Mouse (Mus musculus) neural tube, embryonic 13.5 days (tissue): ENCODE results near the gene Tenm4. TPM values are rescaled to one million over a fixed set of nuclear protein-coding genes. Genes with fewer than 3 reads are reported as not detected.

ENCODE experiments used
- ATAC-seq: fragments of 200-750 bp; cut with Nextera tagmentation; 2 replicates; pipeline ENCODE4 v1.8.0; 2017; ENCODE audit warnings: low read depth, mild to moderate bottlenecking, moderate TSS enrichment, moderate library complexity
- H3K27ac ChIP-seq: fragments of 300-500 bp; sonication (generic); replicated peaks from 2 replicates; pipeline ENCODE4 v1.5.1; 2015; ENCODE audit warnings: moderate library complexity, mild to moderate bottlenecking, inconsistent platforms
- H3K27me3 ChIP-seq: fragments of 300-500 bp; sonication (generic); 2 replicates; pipeline ENCODE4 v1.6.1; 2015; ENCODE audit warnings: mild to moderate bottlenecking, inconsistent platforms
- H3K36me3 ChIP-seq: fragments of 300-500 bp; sonication (generic); 2 replicates; pipeline ENCODE4 v1.6.1; 2015; ENCODE audit warnings: mild to moderate bottlenecking, inconsistent platforms
- H3K4me1 ChIP-seq: fragments of 300-500 bp; sonication (generic); replicated peaks from 2 replicates; pipeline ENCODE4 v1.6.1; 2015; ENCODE audit warnings: inconsistent platforms
- H3K4me2 ChIP-seq: fragments of 300-500 bp; sonication (generic); 2 replicates; pipeline ENCODE4 v1.6.1; 2015; ENCODE audit warnings: inconsistent platforms, mild to moderate bottlenecking, moderate library complexity
- H3K4me3 ChIP-seq: fragments of 300-500 bp; sonication (generic); 2 replicates; pipeline ENCODE4 v1.5.1; 2015; ENCODE audit warnings: mild to moderate bottlenecking, inconsistent platforms
- H3K9ac ChIP-seq: fragments of 300-500 bp; sonication (generic); 2 replicates; pipeline ENCODE4 v1.6.1; 2015; ENCODE audit warnings: moderate library complexity, mild to moderate bottlenecking, inconsistent platforms
- H3K9me3 ChIP-seq: fragments of 300-500 bp; sonication (generic); 2 replicates; pipeline ENCODE4 v1.6.1; 2016; ENCODE audit warnings: inconsistent platforms
- WGBS: fragments of 180-500 bp; shearing (Covaris S2); methylation state at CpG from one replicate; pipeline ENCODE4 v1.1.7; 2015; 5-methylcytosine and 5-hydroxymethylcytosine counted together
- polyA plus RNA-seq: library from polyadenylated mRNA; unstranded; fragments of >200 nt; fragmentation: Nextera tagmentation; extraction: Ambion mirVana; gene quantifications from 2 replicates; pipeline ENCODE4 v1.2.1, GENCODE M21; 2015

Gene Tenm4
- polyA plus RNA-seq, 1 experiment from 2014 or later: 36.8 TPM

DNA sequence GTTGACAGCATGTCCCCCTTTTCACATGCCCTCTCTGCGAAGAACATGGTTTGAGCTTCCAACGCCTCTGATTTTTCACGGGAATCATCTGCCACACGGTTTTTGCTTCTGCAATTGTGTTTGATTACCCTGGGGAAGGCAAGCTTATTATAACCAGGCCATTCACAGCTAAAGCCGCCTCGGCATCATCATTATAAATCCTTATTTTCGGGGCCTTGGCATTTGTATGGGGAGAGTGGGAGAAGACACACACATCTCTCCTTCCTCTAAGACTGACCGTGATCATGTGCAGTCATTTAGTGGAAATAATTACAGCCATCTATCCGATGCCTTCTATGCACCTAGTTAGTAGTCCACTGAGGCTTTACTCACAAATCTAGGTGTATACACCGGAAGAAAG lies 719.9 kb downstream of the Tenm4 start:
- no peaks in the 10 kb centered on the region for H3K9me3 ChIP-seq
- H3K4me2 ChIP-seq: no peak overlapping the region
- no peaks in the 10 kb centered on the region for H3K27me3 ChIP-seq
- peaks cover 34% of the 10 kb centered on the region for H3K36me3 ChIP-seq
- H3K4me1 ChIP-seq: peaks cover 36% of the 10 kb centered on the region
- WGBS: 35% methylated on average over 10 of the region's 10 CpGs
- no peak overlapping the region for H3K9ac ChIP-seq
- H3K27ac ChIP-seq: peak overlapping the region; percentile 76
- H3K4me3 ChIP-seq: no peak overlapping the region
- ATAC-seq: peak; percentile 57

- H3K27ac ChIP-seq: peak overlapping the region; percentile 67
- H3K27me3 ChIP-seq: no peaks in the 10 kb centered on the region
- H3K36me3 ChIP-seq: peaks cover 31% of the 10 kb centered on the region
- peaks cover 37% of the 10 kb centered on the region for H3K4me1 ChIP-seq
- H3K9me3 ChIP-seq: no peaks in the 10 kb centered on the region
- H3K4me3 ChIP-seq: no peak overlapping the region
- 0 out of 2 replicates have a peak overlapping the region, but pooled peaks have one; percentile 6 for H3K9ac ChIP-seq
- WGBS: 35% methylated on average over 10 of the region's 10 CpGs
- no peak overlapping the region for H3K4me2 ChIP-seq
- peak; percentile 55; the same call in 1 of the 2 replicates for ATAC-seq
These were observed 728.1 kb downstream of the Tenm4 start for GRCm38 (mm10) chr7:96899036-96899569.

- no peak overlapping the region for H3K4me3 ChIP-seq
- H3K4me1 ChIP-seq: peaks cover 56% of the 10 kb centered on the region
- no peaks in the 10 kb centered on the region for H3K9me3 ChIP-seq
- H3K27me3 ChIP-seq: no peaks in the 10 kb centered on the region
- no peak overlapping the region for H3K27ac ChIP-seq
- H3K36me3 ChIP-seq: peaks cover 11% of the 10 kb centered on the region
- no peak overlapping the region for H3K9ac ChIP-seq
- H3K4me2 ChIP-seq: no peak overlapping the region
- no peak for ATAC-seq
- 65% methylated on average over 5 of the region's 5 CpGs for WGBS
These were observed 731.1 kb downstream of the Tenm4 start for GRCm38 (mm10) chr7:96902183-96902582.

DNA sequence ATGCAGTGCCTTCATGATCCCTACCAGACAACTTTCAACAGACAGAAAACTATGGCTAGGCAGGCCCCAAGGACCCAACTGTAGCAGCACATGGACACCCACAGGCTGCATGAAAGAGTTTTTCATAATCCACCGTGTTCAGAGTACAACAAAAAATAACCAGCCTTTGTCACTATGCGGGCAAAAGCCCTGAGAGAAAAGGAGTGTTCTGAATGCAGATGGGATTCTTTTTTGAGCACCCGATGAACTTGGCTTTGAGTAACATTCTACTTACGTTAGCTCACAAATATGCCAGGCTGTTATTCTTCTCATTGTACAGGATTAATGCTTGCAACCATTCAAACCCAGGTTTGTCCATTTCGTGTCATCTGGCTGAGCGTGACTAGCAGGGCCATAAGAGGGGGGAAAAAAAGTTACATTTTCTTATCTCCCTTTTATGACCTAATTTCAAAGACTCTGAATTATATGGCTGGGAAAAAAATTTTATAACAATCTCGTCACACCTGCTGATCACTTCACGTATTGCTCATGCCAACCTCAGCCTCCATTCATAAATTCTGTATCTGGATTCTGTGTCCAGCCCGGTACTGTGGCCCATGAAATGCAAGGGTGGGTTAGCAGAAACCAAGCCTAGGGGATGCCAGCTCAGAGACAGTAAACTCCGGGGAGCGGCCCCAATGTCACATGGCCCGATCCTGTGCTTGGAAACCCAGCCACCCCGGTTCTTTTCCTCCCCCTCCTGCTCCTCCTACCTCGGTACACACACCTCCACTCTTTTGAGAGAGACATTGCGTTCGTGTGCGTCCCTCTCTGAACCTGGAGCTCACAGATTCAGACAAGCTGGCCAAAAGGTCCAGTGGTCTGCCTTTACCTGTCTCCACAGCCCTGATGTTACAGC lies 732.3 kb downstream of the Tenm4 start:
- Histone ChIP-seq H3K27ac (no peak overlapping the region), H3K4me1 (peaks cover 64% of the 10 kb centered on the region)

GRCm38 (mm10) chr7:96904442-96904841 lies 733.4 kb downstream of the Tenm4 start:
- ATAC-seq: no peak
- H3K4me3 ChIP-seq: no peak overlapping the region
- no peak overlapping the region for H3K4me2 ChIP-seq
- no peaks in the 10 kb centered on the region for H3K27me3 ChIP-seq
- peaks cover 11% of the 10 kb centered on the region for H3K36me3 ChIP-seq
- peaks cover 64% of the 10 kb centered on the region for H3K4me1 ChIP-seq
- H3K9ac ChIP-seq: no peak overlapping the region
- 27% methylated on average over 3 of the region's 3 CpGs for WGBS
- H3K9me3 ChIP-seq: no peaks in the 10 kb centered on the region
- H3K27ac ChIP-seq: peak overlapping the region; percentile 68; the same call in 1 of the 2 replicates

More for the DNA sequence above, 732.3 kb downstream of the Tenm4 start:
- Histone ChIP-seq H3K36me3 (peaks cover 11% of the 10 kb centered on the region), H3K9ac (no peak overlapping the region), H3K27me3 (no peaks in the 10 kb centered on the region), H3K4me2 (no peak overlapping the region), H3K9me3 (no peaks in the 10 kb centered on the region), H3K4me3 (no peak overlapping the region)
- 65% methylated on average over 17 of the region's 17 CpGs for WGBS
- no peak for ATAC-seq

- H3K4me2 ChIP-seq: no peak overlapping the region
- peak overlapping the region; percentile 68; the same call in 1 of the 2 replicates for H3K27ac ChIP-seq
- H3K9me3 ChIP-seq: no peaks in the 10 kb centered on the region
- H3K4me1 ChIP-seq: peaks cover 66% of the 10 kb centered on the region
- no peak overlapping the region for H3K4me3 ChIP-seq
- no peaks in the 10 kb centered on the region for H3K27me3 ChIP-seq
- ATAC-seq: no peak
- H3K9ac ChIP-seq: no peak overlapping the region
- peaks cover 11% of the 10 kb centered on the region for H3K36me3 ChIP-seq
- 92% methylated on average over 1 of the region's 1 CpGs for WGBS
These were observed 733.9 kb downstream of the Tenm4 start for GRCm38 (mm10) chr7:96904936-96905335.

DNA sequence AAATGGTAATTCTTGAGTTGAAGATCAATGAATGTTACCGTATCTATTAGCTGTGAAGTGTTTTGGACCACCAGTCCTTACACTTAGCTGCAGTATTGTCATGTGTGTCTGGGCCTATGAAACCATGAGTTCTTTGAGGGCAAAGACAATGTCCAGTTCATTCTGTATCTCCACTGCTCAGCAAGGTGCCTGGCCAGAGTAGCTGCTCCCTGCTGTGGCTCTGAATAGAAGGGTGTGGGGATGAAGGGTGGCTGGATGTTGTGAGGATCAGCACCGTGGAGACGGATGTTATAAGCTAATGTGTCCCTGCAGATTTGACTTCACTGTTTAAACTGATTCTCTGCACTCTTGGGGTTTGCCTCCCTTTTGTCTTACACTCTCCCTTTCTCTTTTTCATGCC lies 734.4 kb downstream of the Tenm4 start:
- WGBS: 48% methylated on average over 3 of the region's 3 CpGs
- no peaks in the 10 kb centered on the region for H3K27me3 ChIP-seq
- H3K9me3 ChIP-seq: no peaks in the 10 kb centered on the region
- H3K36me3 ChIP-seq: peaks cover 11% of the 10 kb centered on the region
- ATAC-seq: no peak
- H3K9ac ChIP-seq: no peak overlapping the region
- H3K27ac ChIP-seq: no peak overlapping the region
- H3K4me2 ChIP-seq: no peak overlapping the region
- no peak overlapping the region for H3K4me3 ChIP-seq
- H3K4me1 ChIP-seq: peaks cover 68% of the 10 kb centered on the region

DNA sequence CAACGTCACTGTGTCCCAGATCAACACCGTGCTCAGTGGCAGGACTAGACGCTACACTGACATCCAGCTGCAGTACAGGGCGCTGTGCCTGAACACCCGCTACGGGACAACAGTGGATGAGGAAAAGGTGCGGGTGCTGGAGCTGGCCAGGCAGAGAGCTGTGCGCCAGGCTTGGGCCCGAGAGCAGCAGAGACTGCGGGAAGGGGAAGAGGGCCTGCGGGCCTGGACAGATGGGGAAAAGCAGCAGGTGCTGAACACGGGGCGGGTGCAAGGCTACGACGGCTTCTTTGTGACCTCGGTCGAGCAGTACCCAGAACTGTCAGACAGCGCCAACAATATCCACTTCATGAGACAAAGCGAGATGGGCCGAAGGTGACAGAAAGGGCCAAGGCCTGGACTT lies 735.2 kb downstream of the Tenm4 start:
- Histone ChIP-seq H3K4me1 (peaks cover 68% of the 10 kb centered on the region), H3K27me3 (no peaks in the 10 kb centered on the region), H3K9me3 (no peaks in the 10 kb centered on the region), H3K9ac (no peak overlapping the region), H3K4me2 (no peak overlapping the region), H3K36me3 (peaks cover 11% of the 10 kb centered on the region), H3K27ac (no peak overlapping the region), H3K4me3 (no peak overlapping the region)
- ATAC-seq: no peak
- 78% methylated on average over 20 of the region's 20 CpGs for WGBS

- ATAC-seq: no peak
These were observed 737.1 kb downstream of the Tenm4 start for GRCm38 (mm10) chr7:96907971-96908680.

GRCm38 (mm10) chr7:96909856-96910255 lies 738.8 kb downstream of the Tenm4 start:
- H3K27me3 ChIP-seq: peaks cover 6% of the 10 kb centered on the region; the same call in 1 of the 2 replicates
- no peak overlapping the region for H3K4me3 ChIP-seq
- no peak overlapping the region for H3K27ac ChIP-seq
- 64% methylated on average over 5 of the region's 5 CpGs for WGBS
- no peaks in the 10 kb centered on the region for H3K9me3 ChIP-seq
- no peak overlapping the region for H3K9ac ChIP-seq
- ATAC-seq: no peak
- peaks cover 43% of the 10 kb centered on the region for H3K4me1 ChIP-seq
- peaks cover 6% of the 10 kb centered on the region for H3K36me3 ChIP-seq
- H3K4me2 ChIP-seq: no peak overlapping the region

More at GRCm38 (mm10) chr7:96907971-96908680, 737.1 kb downstream of the Tenm4 start:
- 0 out of 2 replicates have a peak, but pooled peaks cover 3% of the 10 kb centered on the region for H3K27me3 ChIP-seq
- H3K9me3 ChIP-seq: no peaks in the 10 kb centered on the region
- no peak overlapping the region for H3K4me2 ChIP-seq
- H3K4me3 ChIP-seq: no peak overlapping the region
- peaks cover 6% of the 10 kb centered on the region for H3K36me3 ChIP-seq
- H3K27ac ChIP-seq: peak overlapping the region; percentile 67
- 39% methylated on average over 16 of the region's 16 CpGs for WGBS
- peaks cover 57% of the 10 kb centered on the region for H3K4me1 ChIP-seq
- H3K9ac ChIP-seq: no peak overlapping the region

DNA sequence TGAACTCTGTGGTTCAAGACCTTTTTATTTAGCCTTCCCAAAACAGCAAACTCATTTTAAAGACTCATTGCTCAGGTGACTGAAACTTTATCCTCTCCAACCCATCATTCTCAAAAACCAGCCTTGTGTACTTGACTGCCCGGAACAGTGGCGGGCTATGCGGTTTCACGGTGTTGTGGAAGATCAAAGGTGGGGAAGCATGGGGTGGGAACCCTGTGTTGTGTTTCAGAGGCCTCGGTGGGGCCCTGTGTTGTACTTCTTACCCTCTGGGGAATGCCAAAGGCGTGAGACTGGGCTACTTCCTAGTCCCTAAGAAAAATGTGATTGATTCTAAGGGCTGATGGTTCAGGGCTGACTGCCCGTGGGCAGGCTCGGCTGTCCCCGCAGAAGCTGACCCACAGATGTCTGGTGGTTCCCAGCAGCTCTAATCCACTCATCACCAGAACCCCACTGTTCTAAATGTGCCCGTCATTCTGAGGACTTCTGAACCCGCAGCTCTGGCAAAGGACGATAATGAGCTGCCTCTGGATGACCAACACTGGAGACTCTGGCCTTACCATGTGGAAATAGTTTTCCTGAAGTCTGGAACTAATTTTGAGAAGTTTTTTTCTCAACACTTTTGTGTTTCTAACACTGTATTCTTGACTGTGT lies 739.4 kb downstream of the Tenm4 start:
- WGBS: 69% methylated on average over 12 of the region's 12 CpGs
- Histone ChIP-seq H3K4me3 (no peak overlapping the region), H3K36me3 (peaks cover 6% of the 10 kb centered on the region), H3K4me2 (no peak overlapping the region), H3K4me1 (peaks cover 37% of the 10 kb centered on the region), H3K27me3 (peaks cover 9% of the 10 kb centered on the region; the same call in 1 of the 2 replicates), H3K27ac (no peak overlapping the region), H3K9me3 (no peaks in the 10 kb centered on the region), H3K9ac (no peak overlapping the region)
- no peak for ATAC-seq
